In the genomic region with DNA sequence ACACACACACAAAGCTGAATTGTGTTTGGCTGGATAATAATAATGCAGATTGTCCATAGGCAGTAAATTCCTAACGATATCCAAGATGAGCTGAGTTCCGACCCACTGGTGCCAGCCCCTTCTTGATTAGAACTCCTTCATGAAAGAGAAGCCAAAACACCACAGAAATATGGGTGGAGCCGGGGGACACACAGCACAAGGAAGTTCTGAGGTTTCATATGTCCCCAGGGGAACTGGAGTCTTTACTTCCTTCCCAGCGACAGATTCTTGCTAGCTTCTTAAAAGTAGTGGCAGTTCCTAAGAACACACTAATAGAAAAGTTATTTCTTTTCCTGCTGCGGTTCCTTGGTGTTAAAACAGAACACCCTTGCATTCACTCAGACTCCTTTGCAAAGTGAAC, we compare ENCODE assay signal across 10 mouse cellular contexts. TPM values are rescaled to one million over a fixed set of nuclear protein-coding genes. Genes with fewer than 3 reads are reported as not detected.
DNase-seq lines count a peak whose midpoint lies in the region; ATAC-seq lines count a peak whose summit lies in the region.
"Had no signal": no experiment of that assay in that cellular context is flagged by ENCODE, and none has a peak within 500 bp of the region (broad histone marks: within the 10 kb centered on the region; RNA-seq: fewer than 3 reads in every experiment).

No protein-coding gene starts in this region.

- WGBS in heart, embryonic 12.5 days = 67% methylated on average over 5 of the region's 5 CpGs
- WGBS in limb, embryonic 12.5 days = 57% methylated on average over 5 of the region's 5 CpGs
- WGBS in midbrain, embryonic 15.5 days = 83% methylated on average over 5 of the region's 5 CpGs

- no peak for ATAC-seq in heart, embryonic 12.5 days (ENCODE audit: insufficient number of reproducible peaks, low FRiP score)
- no peak for ATAC-seq in limb, embryonic 12.5 days (ENCODE audit: insufficient number of reproducible peaks, insufficient read depth, low FRiP score, low TSS enrichment, low read depth)
- no peak for ATAC-seq in midbrain, embryonic 15.5 days (replicated peaks)

- H3K9ac ChIP-seq in heart, embryonic 12.5 days = no peak overlapping the region
- H3K9ac ChIP-seq in limb, embryonic 12.5 days (replicated peaks) = no peak overlapping the region
- H3K9ac ChIP-seq in midbrain, embryonic 15.5 days = no peak overlapping the region
- H3K9ac ChIP-seq: hindbrain, embryonic 14.5 days; neural tube, embryonic 13.5 days had no signal

- H3K4me3 ChIP-seq in heart, embryonic 12.5 days = no peak overlapping the region
- no peak overlapping the region for H3K4me3 ChIP-seq in limb, embryonic 12.5 days (replicated peaks)
- H3K4me3 ChIP-seq in midbrain, embryonic 15.5 days = no peak overlapping the region
- H3K4me3 ChIP-seq: neural tube, embryonic 13.5 days had no signal

- H3K4me1 ChIP-seq in heart, embryonic 12.5 days (replicated peaks) = peaks cover 17% of the 10 kb centered on the region
- H3K4me1 ChIP-seq in limb, embryonic 12.5 days (replicated peaks) = peaks cover 7% of the 10 kb centered on the region
- no peaks in the 10 kb centered on the region for H3K4me1 ChIP-seq in midbrain, embryonic 15.5 days
- H3K4me1 ChIP-seq: neural tube, embryonic 13.5 days had no signal

- no peaks in the 10 kb centered on the region for H3K36me3 ChIP-seq in heart, embryonic 12.5 days
- H3K36me3 ChIP-seq in limb, embryonic 12.5 days = no peaks in the 10 kb centered on the region
- H3K36me3 ChIP-seq in midbrain, embryonic 15.5 days (replicated peaks) = no peaks in the 10 kb centered on the region
- H3K36me3 ChIP-seq: neural tube, embryonic 13.5 days had no signal

- intact Hi-C loops in left cerebral cortex, postnatal 25 days (cut with DNase I) = no loop called here

- DNase-seq in heart, adult 11 months = peak; percentile 93
- peak; percentile 10 to 44 for DNase-seq in spleen, postnatal 36 days (ENCODE audit: low spot score in 2 of 2)
- DNase-seq in spleen, postnatal 10 days (ENCODE audit: low spot score in 2 of 2) = no peak
- DNase-seq in thymus, postnatal 25 days = peak; percentile 30
- no peak for DNase-seq in left cerebral cortex, postnatal 25 days (ENCODE audit: low spot score in 2 of 2)

- no peak overlapping the region for H3K27ac ChIP-seq in heart, embryonic 12.5 days (ENCODE audit: poor library complexity, severe bottlenecking)
- 0 out of 2 replicates have a peak overlapping the region, but pooled peaks have one; percentile 47 for H3K27ac ChIP-seq in limb, embryonic 12.5 days
- no peak overlapping the region for H3K27ac ChIP-seq in midbrain, embryonic 15.5 days
- H3K27ac ChIP-seq: hindbrain, embryonic 14.5 days; neural tube, embryonic 13.5 days had no signal

- no peak overlapping the region for H3K4me2 ChIP-seq in heart, embryonic 12.5 days
- H3K4me2 ChIP-seq in limb, embryonic 12.5 days = no peak overlapping the region
- no peak overlapping the region for H3K4me2 ChIP-seq in midbrain, embryonic 15.5 days
- H3K4me2 ChIP-seq: hindbrain, embryonic 14.5 days; neural tube, embryonic 13.5 days had no signal

- no peaks in the 10 kb centered on the region for H3K27me3 ChIP-seq in heart, embryonic 12.5 days (replicated peaks)
- no peaks in the 10 kb centered on the region for H3K27me3 ChIP-seq in limb, embryonic 12.5 days
- no peaks in the 10 kb centered on the region for H3K27me3 ChIP-seq in midbrain, embryonic 15.5 days (replicated peaks)
- H3K27me3 ChIP-seq: neural tube, embryonic 13.5 days had no signal

- no peaks in the 10 kb centered on the region for H3K9me3 ChIP-seq in heart, embryonic 12.5 days (replicated peaks)
- no peaks in the 10 kb centered on the region for H3K9me3 ChIP-seq in limb, embryonic 12.5 days
- H3K9me3 ChIP-seq in midbrain, embryonic 15.5 days = no peaks in the 10 kb centered on the region
- H3K9me3 ChIP-seq: neural tube, embryonic 13.5 days had no signal

RNA-seq across cellular contexts. Expression of a gene that starts 51.4 kb away (rescaled TPM):
- 17.6 and 17.7 TPM in 2 replicates for polyA plus RNA-seq in heart, embryonic 12.5 days (2016; fragmentation: Nextera tagmentation; extraction: Ambion mirVana)
- polyA plus RNA-seq in limb, embryonic 12.5 days (2016; fragmentation: Nextera tagmentation; extraction: Ambion mirVana) = 5.1 and 6.0 TPM in 2 replicates
- 10 to 100 TPM; 13.7 to 15.2 TPM for total RNA-seq in left cerebral cortex, postnatal 25 days (2021)
- polyA plus RNA-seq in midbrain, embryonic 15.5 days (2015; fragmentation: Nextera tagmentation; extraction: Ambion mirVana) = 8.9 and 9.2 TPM in 2 replicates

Comparison
In these comparisons a context has a peak if more than half of its experiments do, and no peak if none do; other contexts are left out.
1. DNase-seq: peak in heart, adult 11 months (single experiment), spleen, postnatal 36 days (2 of 2) and thymus, postnatal 25 days (single experiment); none in spleen, postnatal 10 days (0 of 2) and left cerebral cortex, postnatal 25 days (0 of 2).